Mouse (Mus musculus) lung, postnatal 0 days (tissue): ENCODE results near the gene Rnf168.

Experiments used
- CTCF ChIP-seq: IDR thresholded peaks from 2 replicates; pipeline ENCODE4 v1.5.1; 2016; ENCODE audit warnings: antibody characterized with exemption, mild to moderate bottlenecking
- EP300 ChIP-seq: IDR thresholded peaks from 2 replicates; pipeline ENCODE4 v1.6.1; 2016; ENCODE audit warnings: antibody characterized with exemption, mild to moderate bottlenecking, control low read depth

GRCm38 (mm10) chr16:32335146-32335545 lies 57.9 kb downstream of the Rnf168 start:
- TF ChIP-seq CTCF (no peak), EP300 (no peak)
